Mouse (Mus musculus): ENCODE data around the gene C1qbp. TPM values are rescaled to one million over a fixed set of nuclear protein-coding genes. Genes with fewer than 3 reads are reported as not detected.

Gene C1qbp
- total and polyA plus RNA-seq, 3 experiments, result 99.0 to 216 (median 195) TPM

- Histone ChIP-seq H3K36me3 (ENCODE audit: control insufficient read depth, insufficient read depth, low read length) (peaks cover 14% of the 10 kb centered on the region), H3K79me2 (replicated peaks; ENCODE audit: control insufficient read depth, insufficient read depth, low read length) (no peaks in the 10 kb centered on the region; the same call in 1 of the 2 replicates), H3K4me1 (ENCODE audit: control insufficient read depth, insufficient read depth, low read length) (peaks cover 3% of the 10 kb centered on the region), H3K4me3 (peak overlapping the region; percentile 82), H3K9ac (ENCODE audit: low read depth, low read length) (peak overlapping the region; percentile 94), H3K27me3 (ENCODE audit: control insufficient read depth, insufficient read depth, low read length) (no peaks in the 10 kb centered on the region), H3K27ac (peak overlapping the region; percentile 94)
- TF ChIP-seq EP300 (IDR thresholded peaks at IDR 0.05; ENCODE audit: insufficient read depth, low read depth, low read length) (no peak; the same call in 1 of the 2 replicates), POLR2A (IDR thresholded peaks at IDR 0.05; ENCODE audit: insufficient read depth, low read depth, low read length) (no peak; the same call in 1 of the 2 replicates), CTCF (IDR thresholded peaks at IDR 0.05) (no peak)
- WGBS, result 4% methylated on average over 28 of the region's 28 CpGs
- DNase-seq, result no peak
- intact Hi-C loops (cut with DNase I), result loop anchor here (1.0 kb wide), 2 partner anchors 14 to 48 kb away; partner anchors contain the start of genes Dhx33 and Rpain
Observed at GRCm38 (mm10) chr11:71018416-71019200, 35.8 kb upstream of the C1qbp start.

- Histone ChIP-seq H3K9ac (ENCODE audit: low read depth, low read length) (no peak overlapping the region), H3K4me3 (no peak overlapping the region), H3K79me2 (replicated peaks; ENCODE audit: control insufficient read depth, insufficient read depth, low read length) (no peaks in the 10 kb centered on the region; the same call in 1 of the 2 replicates), H3K27me3 (ENCODE audit: control insufficient read depth, insufficient read depth, low read length) (no peaks in the 10 kb centered on the region), H3K4me1 (ENCODE audit: control insufficient read depth, insufficient read depth, low read length) (peaks cover 3% of the 10 kb centered on the region), H3K27ac (no peak overlapping the region), H3K36me3 (ENCODE audit: control insufficient read depth, insufficient read depth, low read length) (peaks cover 19% of the 10 kb centered on the region)
- intact Hi-C loops (cut with DNase I), result no loop called here
- TF ChIP-seq POLR2A (IDR thresholded peaks at IDR 0.05; ENCODE audit: insufficient read depth, low read depth, low read length) (no peak), CTCF (IDR thresholded peaks at IDR 0.05) (no peak), EP300 (IDR thresholded peaks at IDR 0.05; ENCODE audit: insufficient read depth, low read depth, low read length) (no peak)
- no peak for DNase-seq
- WGBS, result 89% methylated on average over 1 of the region's 1 CpGs
Observed at GRCm38 (mm10) chr11:71017051-71017450, 34.2 kb upstream of the C1qbp start.

GRCm38 (mm10) chr11:71012743-71013142 lies 29.9 kb upstream of the C1qbp start:
- no peaks in the 10 kb centered on the region; the same call in 1 of the 2 replicates for H3K79me2 ChIP-seq (replicated peaks; ENCODE audit: control insufficient read depth, insufficient read depth, low read length)
- H3K9ac ChIP-seq (ENCODE audit: low read depth, low read length), result no peak overlapping the region
- DNase-seq, result peak in 1 of 2 experiments; percentile 51
- WGBS, result 71% methylated on average over 7 of the region's 7 CpGs
- H3K27ac ChIP-seq, result no peak overlapping the region; the same call in 1 of the 2 replicates
- no peaks in the 10 kb centered on the region for H3K27me3 ChIP-seq (ENCODE audit: control insufficient read depth, insufficient read depth, low read length)
- H3K4me1 ChIP-seq (ENCODE audit: control insufficient read depth, insufficient read depth, low read length), result peaks cover 6% of the 10 kb centered on the region
- no peak for TF ChIP-seq POLR2A (IDR thresholded peaks at IDR 0.05; ENCODE audit: insufficient read depth, low read depth, low read length)
- peak; percentile 29; the same call in 1 of the 2 replicates for TF ChIP-seq CTCF (IDR thresholded peaks at IDR 0.05)
- 0 out of 2 replicates have a peak, but pooled peaks have one; percentile 22 for TF ChIP-seq EP300 (IDR thresholded peaks at IDR 0.05; ENCODE audit: insufficient read depth, low read depth, low read length)
- H3K36me3 ChIP-seq (ENCODE audit: control insufficient read depth, insufficient read depth, low read length), result peaks cover 19% of the 10 kb centered on the region
- no peak overlapping the region for H3K4me3 ChIP-seq
- intact Hi-C loops (cut with DNase I), result no loop called here

- H3K27ac ChIP-seq, result peak overlapping the region; percentile 64
- intact Hi-C loops (cut with DNase I), result no loop called here
Observed at GRCm38 (mm10) chr11:71008321-71008720, 25.5 kb upstream of the C1qbp start.

GRCm38 (mm10) chr11:71007831-71008230 lies 25.0 kb upstream of the C1qbp start:
- DNase-seq, result no peak
- no peaks in the 10 kb centered on the region; the same call in 1 of the 2 replicates for H3K79me2 ChIP-seq (replicated peaks; ENCODE audit: control insufficient read depth, insufficient read depth, low read length)
- H3K4me3 ChIP-seq, result no peak overlapping the region
- H3K4me1 ChIP-seq (ENCODE audit: control insufficient read depth, insufficient read depth, low read length), result peaks cover 8% of the 10 kb centered on the region
- 45% methylated on average over 7 of the region's 7 CpGs for WGBS
- peak overlapping the region; percentile 64 for H3K27ac ChIP-seq
- peaks cover 18% of the 10 kb centered on the region for H3K36me3 ChIP-seq (ENCODE audit: control insufficient read depth, insufficient read depth, low read length)
- no peak overlapping the region; the same call in 1 of the 2 replicates for H3K9ac ChIP-seq (ENCODE audit: low read depth, low read length)
- TF ChIP-seq CTCF (IDR thresholded peaks at IDR 0.05) (no peak), POLR2A (IDR thresholded peaks at IDR 0.05; ENCODE audit: insufficient read depth, low read depth, low read length) (no peak), EP300 (IDR thresholded peaks at IDR 0.05; ENCODE audit: insufficient read depth, low read depth, low read length) (no peak)
- no peaks in the 10 kb centered on the region for H3K27me3 ChIP-seq (ENCODE audit: control insufficient read depth, insufficient read depth, low read length)
- intact Hi-C loops (cut with DNase I), result no loop called here

More at GRCm38 (mm10) chr11:71008321-71008720, 25.5 kb upstream of the C1qbp start:
- Histone ChIP-seq H3K4me1 (ENCODE audit: control insufficient read depth, insufficient read depth, low read length) (peaks cover 8% of the 10 kb centered on the region), H3K79me2 (replicated peaks; ENCODE audit: control insufficient read depth, insufficient read depth, low read length) (no peaks in the 10 kb centered on the region; the same call in 1 of the 2 replicates), H3K9ac (ENCODE audit: low read depth, low read length) (no peak overlapping the region), H3K27me3 (ENCODE audit: control insufficient read depth, insufficient read depth, low read length) (no peaks in the 10 kb centered on the region), H3K4me3 (no peak overlapping the region), H3K36me3 (ENCODE audit: control insufficient read depth, insufficient read depth, low read length) (peaks cover 18% of the 10 kb centered on the region)
- peak; percentile 22; the same call in 1 of the 2 replicates for TF ChIP-seq POLR2A (IDR thresholded peaks at IDR 0.05; ENCODE audit: insufficient read depth, low read depth, low read length)
- TF ChIP-seq EP300 (IDR thresholded peaks at IDR 0.05; ENCODE audit: insufficient read depth, low read depth, low read length), result 0 out of 2 replicates have a peak, but pooled peaks have one; percentile 50
- no peak for TF ChIP-seq CTCF (IDR thresholded peaks at IDR 0.05)
- WGBS, result 33% methylated on average over 3 of the region's 3 CpGs
- DNase-seq, result peak in 1 of 2 experiments; percentile 69

Data from heart, adult 2 months (tissue).